Mouse (Mus musculus) activated CD4-positive, CD25-positive, alpha-beta regulatory T cell, adult 4 months (primary cell): ENCODE measurements around the gene Ager. TPM values are rescaled to one million over a fixed set of nuclear protein-coding genes. Genes with fewer than 3 reads are reported as not detected.

Experiments used
- ATAC-seq: one replicate; pipeline ENCODE4 v1.8.0; 2017
- polyA plus RNA-seq, 2 experiments: library from polyadenylated mRNA; unstranded; fragments of 100-300 nt; shearing (Covaris generic); gene quantifications; one replicate each; pipeline ENCODE4 v1.2.1; 2017

Gene Ager
- polyA plus RNA-seq, 2 experiments from 2014 or later: 2.5 to 5.4 TPM

DNA sequence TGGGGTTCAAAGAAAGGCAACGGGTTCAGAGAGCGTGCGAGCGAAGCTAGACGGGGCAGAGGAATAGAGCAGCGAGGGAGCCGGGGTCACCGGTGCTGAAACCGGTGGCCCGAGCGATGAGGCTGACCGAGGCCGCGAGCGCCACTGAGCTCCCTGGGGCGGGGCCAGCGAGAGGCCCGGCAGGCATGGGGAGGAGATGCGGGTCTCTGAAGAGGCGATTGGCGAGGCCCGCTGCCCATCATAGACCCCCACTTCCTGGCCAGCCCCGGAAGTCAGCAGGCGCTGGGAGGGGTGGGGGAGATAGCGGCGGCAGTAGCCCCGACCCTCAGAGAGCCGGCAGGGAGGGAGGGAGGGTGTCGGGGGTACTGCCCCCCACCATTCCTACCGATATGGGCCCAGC lies 7.9 kb downstream of the Ager start:
- peak; percentile 13 for ATAC-seq

DNA sequence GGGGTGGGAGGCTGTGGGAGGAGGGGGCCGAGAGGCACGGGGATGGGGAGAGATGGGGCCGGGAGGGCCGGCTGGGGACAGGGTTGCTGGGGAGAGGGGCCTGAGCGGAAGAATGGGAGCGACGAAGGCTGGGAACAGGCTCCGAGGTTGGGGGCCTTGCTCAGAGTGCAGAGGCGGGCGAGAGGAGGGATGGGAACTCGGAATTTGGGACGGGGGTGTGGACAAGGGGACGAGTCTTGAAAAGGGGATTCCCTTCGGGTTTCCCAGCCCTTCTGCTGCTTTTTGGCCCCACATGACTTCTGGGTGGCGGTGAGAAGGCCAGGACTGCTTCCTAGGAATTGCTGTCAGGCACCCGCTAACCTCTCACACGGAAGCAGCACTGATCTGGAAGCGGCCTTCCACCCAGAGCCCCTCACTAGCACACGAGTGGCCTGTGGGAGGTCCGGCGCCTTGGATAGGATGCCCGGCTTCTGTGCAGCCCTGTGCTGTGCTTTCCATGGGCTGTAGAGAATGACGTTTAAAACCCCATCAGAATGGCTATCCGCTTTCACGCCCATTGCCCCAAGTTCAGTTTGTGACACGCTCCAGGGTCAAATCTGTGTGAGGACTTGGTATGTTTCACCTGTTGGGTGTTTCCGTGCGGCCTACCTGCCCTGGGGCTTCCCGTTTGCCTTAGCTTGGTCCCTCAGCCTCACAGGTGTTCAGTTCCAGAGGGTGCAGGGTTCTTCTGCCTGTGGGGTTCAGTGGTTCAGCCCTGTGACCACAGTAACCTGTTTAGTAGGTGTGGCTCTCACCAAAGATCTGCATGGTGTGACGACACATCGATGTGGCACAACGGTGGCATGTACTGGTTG lies 8.8 kb downstream of the Ager start:
- ATAC-seq: no peak

DNA sequence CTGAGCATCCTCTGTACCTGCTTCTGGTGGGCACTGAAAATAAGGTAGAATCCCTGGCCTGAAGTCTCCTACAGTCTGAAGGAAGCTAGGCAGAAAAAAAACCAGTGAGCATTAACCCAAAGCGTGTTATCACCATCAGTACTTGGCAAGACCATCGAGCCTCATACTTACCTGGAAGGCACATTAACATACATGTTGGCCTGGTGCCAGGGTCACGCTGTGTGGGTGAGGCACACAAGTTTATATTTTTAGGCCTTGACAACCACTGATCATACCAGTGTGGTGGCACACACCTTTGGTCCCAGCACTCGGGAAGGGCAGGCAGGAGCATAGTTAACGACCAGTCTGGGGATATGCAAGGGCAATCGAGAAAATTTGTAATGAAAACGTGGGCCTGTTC lies 10.3 kb downstream of the Ager start:
- ATAC-seq: no peak

GRCm38 (mm10) chr17:34611050-34611449 lies 13.4 kb downstream of the Ager start:
- no peak for ATAC-seq

- no peak for ATAC-seq
Measured at GRCm38 (mm10) chr17:34613054-34613645, 15.5 kb downstream of the Ager start.

GRCm38 (mm10) chr17:34613830-34614229 lies 16.2 kb downstream of the Ager start:
- ATAC-seq: no peak

DNA sequence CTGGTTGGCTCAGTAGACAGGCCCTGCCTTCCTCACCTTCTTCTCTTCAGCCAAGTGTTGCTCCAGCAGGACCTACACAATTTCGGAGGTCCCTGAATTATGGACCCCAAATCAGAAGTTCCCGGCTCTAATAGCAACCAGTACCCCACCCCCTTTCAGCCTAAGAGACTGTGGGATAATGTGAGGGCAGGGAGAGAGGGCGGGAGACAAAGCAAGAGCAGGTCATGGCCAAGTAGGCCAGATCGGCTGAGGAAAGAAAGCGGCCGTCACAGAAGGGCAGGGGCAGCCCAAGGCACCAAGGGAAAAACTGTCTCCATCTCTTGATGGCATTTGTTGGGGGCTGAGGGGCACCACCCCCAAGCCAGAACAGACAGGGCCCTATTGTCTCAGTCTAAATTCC lies 18.2 kb downstream of the Ager start, which contains the start of gene Egfl8:
Egfl8 (minus strand) TSS at position 101 of the 400 bp plus-strand sequence.
- no peak for ATAC-seq

- ATAC-seq: no peak
Measured at GRCm38 (mm10) chr17:34618999-34619398, 21.3 kb downstream of the Ager start.

DNA sequence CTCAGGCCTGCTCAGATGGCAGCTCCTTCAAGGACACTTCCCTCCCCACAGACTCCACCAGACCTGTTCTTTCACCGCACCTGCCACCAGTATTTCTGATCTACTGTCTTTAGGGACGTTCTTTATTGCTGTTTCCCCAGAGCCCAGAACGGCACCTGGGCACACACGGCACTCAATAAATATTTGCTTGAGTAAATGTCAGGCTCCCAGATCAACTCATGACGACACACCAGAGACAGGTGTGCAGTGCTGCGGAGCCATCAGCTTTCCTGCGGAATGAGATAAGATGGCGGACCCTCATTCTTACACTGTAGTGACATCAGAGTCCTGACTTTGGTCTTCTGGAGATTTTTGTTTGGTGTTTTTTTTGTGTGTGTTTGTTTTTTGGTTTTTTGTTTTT lies 23.3 kb downstream of the Ager start:
- ATAC-seq: no peak

DNA sequence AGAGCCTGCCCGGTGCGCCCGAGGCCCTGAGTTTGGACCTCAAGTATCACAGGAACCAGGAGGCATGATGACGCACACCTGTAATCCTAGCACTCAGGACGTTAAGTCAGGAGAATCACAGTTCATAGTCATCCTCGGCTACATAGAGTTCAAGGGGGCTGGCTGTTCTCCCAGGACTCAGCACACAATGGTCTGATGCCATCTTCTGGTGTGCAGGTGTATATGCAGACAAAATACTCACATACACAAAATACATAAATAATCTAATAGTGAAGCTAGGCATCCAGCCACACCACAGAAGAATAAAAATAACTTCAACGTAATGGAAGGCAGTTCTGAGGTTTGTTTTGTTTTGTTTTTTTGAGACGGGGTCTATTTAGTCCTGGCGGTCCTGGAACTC lies 25.5 kb downstream of the Ager start:
- ATAC-seq: no peak

- ATAC-seq: no peak
Measured at GRCm38 (mm10) chr17:34624981-34625380, 27.3 kb downstream of the Ager start.

- ATAC-seq: no peak
Measured at GRCm38 (mm10) chr17:34626062-34626772, 28.6 kb downstream of the Ager start.

DNA sequence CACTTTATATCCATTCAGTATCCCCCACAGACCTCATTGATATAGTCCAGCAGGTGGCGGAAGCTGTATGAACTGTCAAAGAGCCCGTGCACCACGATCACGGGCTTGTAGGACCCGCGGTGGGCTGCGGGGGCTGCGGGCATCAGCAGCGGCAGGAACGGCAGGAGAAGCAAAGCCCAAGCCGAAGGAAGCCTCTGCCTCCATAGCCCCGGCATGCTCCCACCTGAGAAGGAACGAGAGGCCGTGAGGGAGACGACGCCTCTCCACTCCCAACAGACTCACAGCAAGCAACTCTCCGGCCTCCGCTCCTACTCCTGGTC lies 29.1 kb downstream of the Ager start:
- no peak for ATAC-seq

DNA sequence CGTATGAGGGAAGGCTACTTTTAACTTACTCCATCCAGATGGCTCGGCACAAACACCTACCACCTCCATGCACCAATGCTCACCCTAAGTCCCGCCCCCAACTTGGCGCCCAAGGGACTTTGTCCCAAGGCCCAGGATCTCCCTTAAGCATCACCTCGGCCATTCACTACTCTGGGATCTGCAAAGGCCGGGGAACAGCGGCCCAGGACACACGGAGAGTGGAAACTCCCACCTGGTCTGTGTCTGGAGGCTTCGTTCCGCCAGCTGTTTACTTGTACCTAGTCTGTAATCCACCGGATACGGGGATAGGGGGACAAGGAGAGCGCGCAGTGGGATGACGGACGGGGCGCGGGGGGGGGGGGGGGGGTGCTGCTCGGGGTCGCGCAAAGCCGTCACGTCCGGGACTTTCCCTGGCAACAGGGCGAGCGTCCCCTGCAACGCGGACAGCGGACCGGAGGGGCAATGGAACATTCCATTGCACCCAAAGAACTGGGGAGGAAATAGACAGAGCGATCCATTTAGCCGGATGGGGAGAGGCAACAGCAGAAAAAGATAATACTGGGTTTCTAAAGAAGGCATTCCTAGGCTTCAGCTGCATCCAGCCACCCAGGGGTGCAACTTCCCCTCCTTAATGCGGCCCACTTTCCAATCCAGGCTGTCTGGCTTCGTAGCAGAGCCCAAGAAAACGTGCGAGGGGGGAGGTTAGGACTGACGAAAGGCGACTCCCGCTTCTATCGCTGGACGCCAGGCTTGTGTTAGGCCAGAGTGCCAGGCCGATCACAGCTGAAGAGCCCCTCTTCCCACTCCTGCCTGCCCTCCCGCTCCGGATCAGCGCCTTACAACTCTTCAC lies 29.7 kb downstream of the Ager start:
- ATAC-seq: peak; percentile 66

DNA sequence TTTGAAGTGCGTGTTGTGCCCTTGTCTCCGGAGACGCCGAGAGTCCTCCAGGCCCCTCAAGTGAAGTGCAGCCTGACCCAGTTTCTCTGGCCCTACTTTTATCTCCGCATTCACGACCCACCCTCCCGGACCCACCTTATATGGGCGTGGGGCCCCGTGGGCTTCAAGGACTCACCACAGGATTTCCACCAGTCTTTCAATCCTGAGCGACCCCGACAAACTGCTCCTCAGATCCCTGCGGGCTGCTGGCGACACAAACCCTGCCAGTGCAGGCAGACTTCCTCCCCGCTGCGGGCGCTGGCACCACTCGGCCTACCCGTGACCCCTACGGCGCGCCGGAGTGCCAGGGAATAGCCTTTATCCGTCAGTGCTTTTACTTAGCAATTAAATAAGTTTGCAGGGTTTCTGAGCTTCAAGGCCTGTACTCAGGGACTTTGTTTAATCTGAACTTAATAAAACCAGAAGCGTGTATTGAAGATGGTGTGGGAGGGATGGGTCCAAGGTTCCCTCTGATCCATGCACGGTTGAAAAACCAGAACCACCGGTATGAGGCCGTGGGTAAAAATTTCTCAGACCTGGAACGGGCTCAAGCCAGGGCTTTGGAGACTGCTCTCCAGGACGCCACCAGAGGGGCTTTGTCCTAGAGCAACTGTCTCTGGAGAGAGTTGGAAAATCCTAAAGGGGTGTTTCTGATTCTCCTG lies 30.4 kb downstream of the Ager start, which contains the start of gene Ppt2:
Ppt2 (minus strand) TSS at position 568 of the 701 bp plus-strand sequence.
- no peak for ATAC-seq

GRCm38 (mm10) chr17:34628644-34628967 lies 30.9 kb downstream of the Ager start:
- no peak for ATAC-seq

GRCm38 (mm10) chr17:34629221-34629751 lies 31.6 kb downstream of the Ager start, which contains the start of gene Prrt1:
Prrt1 (plus strand) TSS chr17:34629533.
- ATAC-seq: no peak

GRCm38 (mm10) chr17:34629796-34630603 lies 32.3 kb downstream of the Ager start:
- peak; percentile 45 for ATAC-seq

DNA sequence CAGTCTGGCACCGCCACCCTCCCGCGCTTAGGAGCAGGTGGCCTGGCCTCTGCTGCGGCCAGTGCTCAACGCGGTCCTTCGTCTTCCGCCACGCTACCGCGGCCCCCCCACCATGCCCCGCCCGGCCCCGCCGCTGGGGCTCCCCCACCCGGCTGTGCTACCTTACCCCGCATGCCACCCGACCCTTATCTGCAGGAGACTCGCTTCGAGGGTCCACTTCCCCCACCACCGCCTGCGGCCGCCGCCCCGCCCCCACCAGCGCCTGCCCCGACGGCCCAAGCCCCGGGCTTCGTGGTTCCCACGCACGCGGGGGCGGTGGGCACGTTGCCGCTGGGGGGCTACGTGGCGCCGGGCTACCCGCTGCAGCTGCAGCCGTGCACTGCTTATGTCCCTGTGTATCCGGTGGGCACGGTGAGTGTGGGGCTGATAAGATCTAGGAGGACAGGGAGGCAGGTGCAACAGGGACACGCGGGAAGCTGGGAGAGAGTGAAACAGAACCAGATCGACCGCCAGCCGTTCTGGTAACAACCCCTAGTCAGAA lies 33.2 kb downstream of the Ager start:
- ATAC-seq: no peak

DNA sequence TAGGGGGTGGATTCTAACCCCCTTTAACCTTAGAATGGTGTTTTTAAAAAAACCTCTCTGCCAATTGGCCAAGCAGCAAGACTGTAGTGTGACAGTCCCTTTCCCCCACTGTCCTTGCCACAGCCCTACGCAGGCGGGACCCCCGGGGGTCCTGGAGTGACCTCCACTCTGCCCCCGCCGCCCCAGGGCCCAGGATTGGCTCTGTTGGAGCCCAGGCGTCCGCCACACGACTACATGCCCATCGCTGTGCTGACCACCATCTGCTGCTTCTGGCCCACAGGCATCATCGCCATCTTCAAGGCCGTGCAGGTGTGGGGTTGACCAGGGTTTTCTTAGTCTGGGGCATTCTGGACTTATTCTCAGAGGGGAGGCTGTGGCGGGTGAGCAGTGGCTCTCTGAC lies 34.0 kb downstream of the Ager start:
- no peak for ATAC-seq

- ATAC-seq: peak; percentile 44
Measured at GRCm38 (mm10) chr17:34632261-34632691, 34.6 kb downstream of the Ager start.
